Mouse (Mus musculus) liver, embryonic 13.5 days (tissue): ENCODE data around the gene Fam169a. TPM values are rescaled to one million over a fixed set of nuclear protein-coding genes. Genes with fewer than 3 reads are reported as not detected.

Source experiments
- ATAC-seq: fragments of 200-750 bp; cut with Nextera tagmentation; 2 replicates; pipeline ENCODE4 v1.8.0; 2017; ENCODE audit warnings: low read depth, mild to moderate bottlenecking, moderate number of reproducible peaks, moderate library complexity
- DNase-seq: peaks from one replicate; pipeline ENCODE4 v3.0.0; 2022
- H3K27ac ChIP-seq: fragments of 300-500 bp; sonication (generic); 2 replicates; pipeline ENCODE4 v1.5.1; 2015; ENCODE audit warnings: moderate library complexity, mild to moderate bottlenecking, inconsistent platforms
- H3K27me3 ChIP-seq: fragments of 300-500 bp; sonication (generic); 2 replicates; pipeline ENCODE4 v1.6.1; 2015; ENCODE audit warnings: mild to moderate bottlenecking, inconsistent platforms
- H3K36me3 ChIP-seq: fragments of 300-500 bp; sonication (generic); 2 replicates; pipeline ENCODE4 v1.6.1; 2015; ENCODE audit warnings: mild to moderate bottlenecking, inconsistent platforms
- H3K4me1 ChIP-seq: fragments of 300-500 bp; sonication (generic); replicated peaks from 2 replicates; pipeline ENCODE4 v1.6.1; 2015; ENCODE audit warnings: inconsistent platforms
- H3K4me2 ChIP-seq: fragments of 300-500 bp; sonication (generic); 2 replicates; pipeline ENCODE4 v1.6.1; 2015; ENCODE audit warnings: inconsistent platforms, mild to moderate bottlenecking, moderate library complexity
- H3K4me3 ChIP-seq: fragments of 300-500 bp; sonication (generic); replicated peaks from 2 replicates; pipeline ENCODE4 v1.5.1; 2015; ENCODE audit warnings: mild to moderate bottlenecking, inconsistent platforms
- H3K9ac ChIP-seq: fragments of 300-500 bp; sonication (generic); 2 replicates; pipeline ENCODE4 v1.6.1; 2015; ENCODE audit warnings: mild to moderate bottlenecking, inconsistent platforms
- H3K9me3 ChIP-seq: fragments of 300-500 bp; sonication (generic); replicated peaks from 2 replicates; pipeline ENCODE4 v1.6.1; 2016; ENCODE audit warnings: inconsistent platforms
- WGBS: fragments of 180-500 bp; shearing (Covaris S2); methylation state at CpG from one replicate; pipeline ENCODE4 v1.1.7; 2015; ENCODE audit not compliant: insufficient replicate concordance; 5-methylcytosine and 5-hydroxymethylcytosine counted together
- polyA plus RNA-seq: library from polyadenylated mRNA; unstranded; fragments of >200 nt; fragmentation: Nextera tagmentation; extraction: Ambion mirVana; gene quantifications from 2 replicates; pipeline ENCODE4 v1.2.1, GENCODE M21; 2015

Fam169a gene
- 2.1 and 2.3 TPM in 2 replicates for polyA plus RNA-seq

- peak within 1 kb of the TSS; percentile 70 for H3K4me2 ChIP-seq
- no peaks in the 10 kb centered on the region for H3K36me3 ChIP-seq
- DNase-seq (peak; percentile 67), ATAC-seq (peak; percentile 92)
- peaks cover 73% of the 10 kb centered on the region for H3K4me1 ChIP-seq
- 20% methylated on average over 15 of the region's 15 CpGs for WGBS
- H3K4me3 ChIP-seq, result peak within 1 kb of the TSS; percentile 57
- H3K9ac ChIP-seq, result peak within 1 kb of the TSS; percentile 74
- H3K27me3 ChIP-seq, result peaks cover 9% of the 10 kb centered on the region
- no peaks in the 10 kb centered on the region for H3K9me3 ChIP-seq
- peak within 1 kb of the TSS; percentile 90 for H3K27ac ChIP-seq
These were observed at the start of gene Fam169a for GRCm38 (mm10) chr13:97066649-97067550. TSS of gene Fam169a (plus strand) at chr13:97067286.

DNA sequence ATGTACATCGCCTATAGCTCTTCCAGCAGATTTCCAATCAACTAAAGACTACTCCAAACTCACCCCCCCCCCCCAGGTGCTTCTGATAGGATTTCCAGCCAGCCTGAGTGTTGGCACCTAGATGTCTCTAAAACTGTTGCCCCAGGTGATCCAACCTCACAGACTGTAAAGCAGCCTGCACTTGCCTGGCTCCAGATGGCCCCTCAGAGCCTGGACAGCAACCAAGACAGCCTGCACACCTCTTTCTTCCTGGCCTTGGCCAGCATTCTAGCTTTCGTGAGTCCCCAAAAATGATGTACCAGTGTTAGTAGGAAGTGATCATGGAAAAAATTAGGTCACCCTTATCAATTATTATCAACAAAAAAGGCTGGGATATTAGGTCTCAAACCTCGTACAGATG is 49.4 kb upstream of the Fam169a start:
- Histone ChIP-seq H3K27ac (no peak overlapping the region), H3K27me3 (no peaks in the 10 kb centered on the region), H3K9me3 (no peaks in the 10 kb centered on the region; the same call in 1 of the 2 replicates), H3K36me3 (no peaks in the 10 kb centered on the region), H3K4me3 (no peak overlapping the region), H3K4me1 (no peaks in the 10 kb centered on the region), H3K9ac (no peak overlapping the region), H3K4me2 (no peak overlapping the region)
- DNase-seq (no peak), ATAC-seq (no peak)
- 51% methylated on average over 3 of the region's 3 CpGs for WGBS

DNA sequence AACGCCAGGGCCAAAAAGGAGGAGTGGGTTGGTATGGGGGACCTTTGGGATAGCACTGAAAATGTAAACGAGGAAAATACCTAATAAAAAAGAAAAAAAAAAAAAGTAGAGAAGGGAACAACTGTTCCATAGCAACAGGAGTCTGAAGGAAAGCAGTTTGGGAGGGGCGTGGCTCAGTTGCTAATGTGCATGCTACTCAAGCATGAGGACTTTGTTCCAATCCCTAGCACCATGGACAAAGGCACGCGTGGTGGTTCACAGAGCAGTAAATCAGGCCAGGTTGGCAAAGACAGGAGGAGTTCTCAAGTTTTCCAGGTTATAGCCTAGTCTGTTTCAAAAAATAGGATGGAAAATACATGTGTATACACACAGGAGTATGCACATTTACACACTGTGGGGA is 47.0 kb upstream of the Fam169a start:
- 73% methylated on average over 5 of the region's 5 CpGs for WGBS
- no peaks in the 10 kb centered on the region for H3K36me3 ChIP-seq
- no peak for ATAC-seq

DNA sequence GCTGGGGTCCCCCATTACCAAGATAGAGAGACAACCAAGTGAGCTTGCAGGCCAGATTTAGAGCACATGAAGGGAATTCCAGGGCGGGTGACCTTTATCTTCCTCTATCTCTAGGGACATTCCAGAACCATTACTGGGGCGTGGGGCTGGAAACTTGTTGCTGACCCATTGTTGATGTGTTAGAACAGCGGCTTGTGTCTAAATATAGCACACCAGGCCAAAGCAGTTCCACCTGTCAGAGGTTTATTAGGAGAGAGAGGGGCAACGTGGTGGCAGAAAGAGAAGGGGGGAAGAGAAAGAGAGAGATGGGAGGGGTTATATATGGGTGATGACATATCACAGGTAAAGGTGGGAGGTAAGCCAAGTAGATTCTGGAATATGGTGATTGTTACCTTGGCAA is 45.2 kb upstream of the Fam169a start:
- 29% methylated on average over 4 of the region's 4 CpGs for WGBS
- no peaks in the 10 kb centered on the region for H3K4me1 ChIP-seq
- DNase-seq, result no peak
- ATAC-seq, result no peak
- H3K27me3 ChIP-seq, result no peaks in the 10 kb centered on the region
- H3K4me3 ChIP-seq, result no peak overlapping the region
- no peak overlapping the region for H3K4me2 ChIP-seq
- no peaks in the 10 kb centered on the region for H3K36me3 ChIP-seq
- no peak overlapping the region for H3K9ac ChIP-seq
- no peaks in the 10 kb centered on the region for H3K9me3 ChIP-seq
- H3K27ac ChIP-seq, result no peak overlapping the region

More for the DNA sequence above, 47.0 kb upstream of the Fam169a start:
- Histone ChIP-seq H3K4me3 (no peak overlapping the region), H3K9ac (no peak overlapping the region), H3K27me3 (no peaks in the 10 kb centered on the region), H3K4me2 (no peak overlapping the region), H3K27ac (no peak overlapping the region), H3K9me3 (no peaks in the 10 kb centered on the region; the same call in 1 of the 2 replicates), H3K4me1 (no peaks in the 10 kb centered on the region)
- DNase-seq, result no peak

DNA sequence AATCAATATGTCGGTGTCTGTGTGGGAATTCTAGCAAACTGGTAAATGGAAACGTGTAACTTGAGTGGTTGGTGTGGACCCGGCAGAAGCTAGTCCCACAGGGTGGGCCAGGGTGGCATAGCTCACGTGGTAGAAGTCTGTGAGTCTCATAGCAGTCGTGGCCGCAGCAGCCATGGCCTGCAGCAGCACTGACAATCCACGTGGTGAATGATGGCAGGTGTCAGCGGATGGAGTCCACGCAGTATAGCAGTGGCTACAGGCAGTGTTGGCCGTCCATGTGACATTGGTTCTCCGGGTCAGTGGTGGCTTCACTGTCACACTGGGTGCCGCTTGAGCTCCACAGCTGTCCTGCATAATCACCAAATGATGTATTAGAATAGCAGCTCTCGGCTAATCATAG is 37.0 kb upstream of the Fam169a start:
- DNase-seq (no peak), ATAC-seq (no peak)
- no peaks in the 10 kb centered on the region for H3K36me3 ChIP-seq
- H3K9ac ChIP-seq, result no peak overlapping the region
- no peaks in the 10 kb centered on the region for H3K9me3 ChIP-seq
- WGBS, result 75% methylated on average over 13 of the region's 13 CpGs
- no peaks in the 10 kb centered on the region for H3K27me3 ChIP-seq
- no peak overlapping the region for H3K4me3 ChIP-seq
- H3K4me1 ChIP-seq, result no peaks in the 10 kb centered on the region
- no peak overlapping the region for H3K27ac ChIP-seq
- H3K4me2 ChIP-seq, result no peak overlapping the region

DNA sequence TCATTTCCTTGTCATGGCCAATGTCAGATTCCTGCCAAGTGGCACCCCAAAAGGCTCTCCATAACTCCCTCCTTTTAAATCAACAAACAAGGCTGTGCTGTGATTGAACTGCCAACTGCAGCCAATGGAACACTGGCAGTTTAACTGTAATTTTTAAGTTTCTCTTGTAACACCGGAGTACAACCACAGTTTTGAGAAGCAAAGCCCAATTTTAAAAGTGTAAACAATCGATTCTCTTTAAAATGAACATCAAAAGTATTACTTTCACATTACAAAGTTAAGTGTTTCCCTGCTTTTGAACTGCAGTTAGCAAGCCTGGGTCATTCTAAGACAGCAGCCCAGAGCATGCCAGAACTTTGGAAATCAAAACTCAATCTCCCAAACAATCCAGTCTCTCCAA is 32.8 kb upstream of the Fam169a start, which contains the start of gene 1700029F12Rik:
Gene 1700029F12Rik (minus strand): TSS at position 101 of the 400 bp plus-strand sequence.
- H3K4me2 ChIP-seq, result no peak within 1 kb of the TSS
- DNase-seq, result no peak
- no peak within 1 kb of the TSS for H3K27ac ChIP-seq
- no peaks in the 10 kb centered on the region for H3K4me1 ChIP-seq
- no peak within 1 kb of the TSS for H3K4me3 ChIP-seq
- no peak within 1 kb of the TSS for H3K9ac ChIP-seq
- H3K27me3 ChIP-seq, result no peaks in the 10 kb centered on the region
- no peak for ATAC-seq
- H3K9me3 ChIP-seq, result no peaks in the 10 kb centered on the region
- no peaks in the 10 kb centered on the region for H3K36me3 ChIP-seq
- 59% methylated on average over 2 of the region's 2 CpGs for WGBS

DNA sequence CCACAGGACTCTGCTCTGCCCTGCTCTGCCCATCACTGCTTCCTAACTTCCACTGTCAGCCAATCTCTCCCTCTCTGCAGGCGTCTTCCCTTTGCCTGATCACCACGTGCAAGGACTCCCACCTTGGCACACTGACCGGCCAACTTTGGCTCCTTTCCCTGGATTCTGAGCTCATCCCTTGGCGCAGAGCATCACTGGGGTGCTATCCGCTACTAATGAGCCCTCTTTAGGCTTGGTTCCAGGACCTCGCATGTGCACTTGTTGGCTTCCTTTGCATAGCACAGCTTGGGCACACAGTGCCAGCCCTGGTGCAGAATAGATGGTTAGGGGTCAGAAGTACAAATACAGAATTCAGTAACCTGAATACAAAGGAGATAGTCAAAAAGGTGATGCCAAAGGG is 15.9 kb upstream of the Fam169a start:
- DNase-seq, result no peak
- H3K27me3 ChIP-seq, result peaks cover 3% of the 10 kb centered on the region; the same call in 1 of the 2 replicates
- H3K4me1 ChIP-seq, result no peaks in the 10 kb centered on the region
- H3K9me3 ChIP-seq, result no peaks in the 10 kb centered on the region
- no peak overlapping the region for H3K9ac ChIP-seq
- no peak for ATAC-seq
- H3K4me3 ChIP-seq, result no peak overlapping the region
- WGBS, result 76% methylated on average over 6 of the region's 6 CpGs
- no peak overlapping the region for H3K4me2 ChIP-seq
- H3K27ac ChIP-seq, result no peak overlapping the region
- no peaks in the 10 kb centered on the region for H3K36me3 ChIP-seq

DNA sequence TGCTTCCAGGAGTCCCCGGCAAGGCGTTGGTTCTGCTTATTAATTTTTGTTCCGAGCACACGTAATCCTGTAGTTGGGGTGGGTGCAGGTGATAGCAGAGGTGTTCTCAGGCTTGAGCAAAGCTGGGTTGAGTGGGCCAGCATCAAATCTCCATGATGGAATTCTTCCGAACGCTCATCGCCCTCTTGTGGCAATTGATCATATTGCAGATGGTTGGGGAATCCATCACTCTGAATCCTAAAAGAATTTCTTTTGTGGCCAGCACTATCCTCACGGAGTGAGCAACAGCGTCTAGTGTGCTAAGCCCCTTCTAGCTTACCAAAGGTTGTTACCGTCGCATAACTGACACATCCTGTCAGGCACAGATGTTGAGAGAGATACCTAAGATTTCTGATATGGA is 14.4 kb upstream of the Fam169a start:
- ATAC-seq, result 0 out of 2 replicates have a peak, but pooled peaks have one; percentile 18
- 12% methylated on average over 11 of the region's 11 CpGs for WGBS

GRCm38 (mm10) chr13:97053844-97054243 is 13.2 kb upstream of the Fam169a start:
- H3K4me1 ChIP-seq, result peaks cover 14% of the 10 kb centered on the region
- no peaks in the 10 kb centered on the region for H3K9me3 ChIP-seq
- H3K36me3 ChIP-seq, result no peaks in the 10 kb centered on the region
- no peak overlapping the region for H3K9ac ChIP-seq
- H3K4me3 ChIP-seq, result no peak overlapping the region
- peaks cover 3% of the 10 kb centered on the region; the same call in 1 of the 2 replicates for H3K27me3 ChIP-seq
- no peak overlapping the region for H3K4me2 ChIP-seq
- ATAC-seq (no peak), DNase-seq (no peak)
- WGBS, result 67% methylated on average over 8 of the region's 8 CpGs
- H3K27ac ChIP-seq, result no peak overlapping the region

More for the DNA sequence above, 14.4 kb upstream of the Fam169a start:
- DNase-seq, result no peak
- H3K4me2 ChIP-seq, result no peak overlapping the region
- no peaks in the 10 kb centered on the region for H3K36me3 ChIP-seq
- no peaks in the 10 kb centered on the region for H3K9me3 ChIP-seq
- H3K27me3 ChIP-seq, result peaks cover 3% of the 10 kb centered on the region; the same call in 1 of the 2 replicates
- H3K4me3 ChIP-seq, result no peak overlapping the region
- H3K9ac ChIP-seq, result no peak overlapping the region
- no peak overlapping the region for H3K27ac ChIP-seq
- H3K4me1 ChIP-seq, result peaks cover 10% of the 10 kb centered on the region

- Histone ChIP-seq H3K4me2 (no peak overlapping the region), H3K27me3 (peaks cover 3% of the 10 kb centered on the region; the same call in 1 of the 2 replicates), H3K9ac (no peak overlapping the region), H3K36me3 (no peaks in the 10 kb centered on the region), H3K9me3 (no peaks in the 10 kb centered on the region), H3K27ac (no peak overlapping the region), H3K4me3 (no peak overlapping the region), H3K4me1 (peaks cover 24% of the 10 kb centered on the region)
- no peak for ATAC-seq
- WGBS, result 57% methylated on average over 4 of the region's 4 CpGs
- DNase-seq, result no peak
These were observed 9.3 kb upstream of the Fam169a start for GRCm38 (mm10) chr13:97057817-97058216.

DNA sequence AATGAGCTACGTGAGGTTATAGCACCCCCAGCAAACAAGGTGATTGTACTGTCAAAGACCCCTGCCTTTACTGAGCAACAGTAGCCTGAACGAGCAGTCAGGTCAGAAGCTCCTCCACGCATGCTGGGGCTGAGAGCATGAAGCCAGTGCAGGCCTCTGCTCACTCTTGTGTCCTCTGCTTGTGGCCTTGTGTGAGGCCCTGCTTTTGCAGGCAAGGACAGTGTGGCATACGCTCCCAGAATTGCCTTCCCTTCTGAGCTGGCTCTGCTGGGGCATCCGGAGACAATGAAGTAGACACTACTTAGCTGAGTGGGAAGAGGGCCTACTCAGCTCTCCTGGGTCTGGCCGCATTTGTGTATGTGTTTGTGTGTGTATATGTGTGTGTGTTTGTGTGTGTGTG is 7.3 kb upstream of the Fam169a start:
- no peak overlapping the region for H3K27ac ChIP-seq
- 81% methylated on average over 6 of the region's 6 CpGs for WGBS
- no peaks in the 10 kb centered on the region for H3K36me3 ChIP-seq
- H3K4me1 ChIP-seq, result peaks cover 42% of the 10 kb centered on the region
- no peak overlapping the region for H3K4me2 ChIP-seq
- H3K9ac ChIP-seq, result no peak overlapping the region
- no peak for ATAC-seq
- H3K4me3 ChIP-seq, result no peak overlapping the region
- no peaks in the 10 kb centered on the region for H3K9me3 ChIP-seq
- no peaks in the 10 kb centered on the region for H3K27me3 ChIP-seq
- DNase-seq, result no peak
